8 mouse cellular contexts compared by ENCODE assay signal in genomic region chr10:80047041-80047565, GRCm38 (mm10). TPM values are rescaled to one million over a fixed set of nuclear protein-coding genes. Genes with fewer than 3 reads are reported as not detected.
DNase-seq lines count a peak whose midpoint lies in the region; ATAC-seq lines count a peak whose summit lies in the region.

Gpx4 (plus strand) TSS chr10:80047166.

- no peak within 1 kb of the TSS; the same call in 1 of the 2 replicates for H3K27ac ChIP-seq in lung, embryonic 15.5 days
- H3K27ac ChIP-seq in embryonic facial prominence, embryonic 13.5 days: peak within 1 kb of the TSS; percentile 78
- no peak within 1 kb of the TSS for H3K27ac ChIP-seq in heart, embryonic 15.5 days
- H3K27ac ChIP-seq in midbrain, embryonic 16.5 days (ENCODE audit: low read length): no peak within 1 kb of the TSS

- peaks cover 22% of the 10 kb centered on the region for H3K4me1 ChIP-seq in lung, embryonic 15.5 days
- H3K4me1 ChIP-seq in embryonic facial prominence, embryonic 13.5 days: peaks cover 28% of the 10 kb centered on the region
- H3K4me1 ChIP-seq in heart, embryonic 15.5 days (replicated peaks): peaks cover 29% of the 10 kb centered on the region
- H3K4me1 ChIP-seq in midbrain, embryonic 16.5 days (ENCODE audit: control insufficient read depth, insufficient read depth, low read length): no peaks in the 10 kb centered on the region

- H3K9me3 ChIP-seq in lung, embryonic 15.5 days: no peaks in the 10 kb centered on the region
- H3K9me3 ChIP-seq in embryonic facial prominence, embryonic 13.5 days: no peaks in the 10 kb centered on the region
- no peaks in the 10 kb centered on the region for H3K9me3 ChIP-seq in heart, embryonic 15.5 days (replicated peaks)
- no peaks in the 10 kb centered on the region for H3K9me3 ChIP-seq in midbrain, embryonic 16.5 days (replicated peaks; ENCODE audit: control insufficient read depth, low read length, poor library complexity, severe bottlenecking)

- no peak for ATAC-seq in lung, embryonic 15.5 days (ENCODE audit: borderline replicate concordance, extremely low read depth, low FRiP score, low TSS enrichment)
- no peak for ATAC-seq in embryonic facial prominence, embryonic 13.5 days (ENCODE audit: insufficient number of reproducible peaks, insufficient read depth, low FRiP score, low TSS enrichment, low read depth)
- no peak for ATAC-seq in heart, embryonic 15.5 days (replicated peaks; ENCODE audit: insufficient number of reproducible peaks, insufficient read depth, low FRiP score, low read depth)
- ATAC-seq in midbrain, embryonic 16.5 days: no peak

- H3K36me3 ChIP-seq in lung, embryonic 15.5 days: no peaks in the 10 kb centered on the region
- no peaks in the 10 kb centered on the region for H3K36me3 ChIP-seq in embryonic facial prominence, embryonic 13.5 days
- H3K36me3 ChIP-seq in heart, embryonic 15.5 days: no peaks in the 10 kb centered on the region
- H3K36me3 ChIP-seq in midbrain, embryonic 16.5 days (ENCODE audit: control insufficient read depth, insufficient read depth, low read length): no peaks in the 10 kb centered on the region

- no peak within 1 kb of the TSS for H3K9ac ChIP-seq in lung, embryonic 15.5 days
- peak within 1 kb of the TSS; percentile 36; the same call in 1 of the 2 replicates for H3K9ac ChIP-seq in embryonic facial prominence, embryonic 13.5 days
- no peak within 1 kb of the TSS for H3K9ac ChIP-seq in heart, embryonic 15.5 days
- no peak within 1 kb of the TSS for H3K9ac ChIP-seq in midbrain, embryonic 16.5 days (ENCODE audit: low read depth, low read length)

- WGBS in lung, embryonic 15.5 days: 63% methylated on average over 9 of the region's 9 CpGs
- WGBS in embryonic facial prominence, embryonic 13.5 days: 56% methylated on average over 9 of the region's 9 CpGs
- 63% methylated on average over 9 of the region's 9 CpGs for WGBS in heart, embryonic 15.5 days
- 52% methylated on average over 9 of the region's 9 CpGs for WGBS in midbrain, embryonic 16.5 days

- H3K27me3 ChIP-seq in lung, embryonic 15.5 days: no peaks in the 10 kb centered on the region
- no peaks in the 10 kb centered on the region for H3K27me3 ChIP-seq in embryonic facial prominence, embryonic 13.5 days
- no peaks in the 10 kb centered on the region for H3K27me3 ChIP-seq in heart, embryonic 15.5 days
- no peaks in the 10 kb centered on the region for H3K27me3 ChIP-seq in midbrain, embryonic 16.5 days (ENCODE audit: control insufficient read depth, insufficient read depth, low read depth, low read length)

- H3K4me3 ChIP-seq in lung, embryonic 15.5 days: no peak within 1 kb of the TSS
- H3K4me3 ChIP-seq in embryonic facial prominence, embryonic 13.5 days: no peak within 1 kb of the TSS
- H3K4me3 ChIP-seq in heart, embryonic 15.5 days: no peak within 1 kb of the TSS
- H3K4me3 ChIP-seq in midbrain, embryonic 16.5 days (ENCODE audit: low read depth, low read length): no peak within 1 kb of the TSS

- no peak within 1 kb of the TSS for H3K4me2 ChIP-seq in lung, embryonic 15.5 days
- H3K4me2 ChIP-seq in embryonic facial prominence, embryonic 13.5 days: no peak within 1 kb of the TSS
- H3K4me2 ChIP-seq in heart, embryonic 15.5 days: no peak within 1 kb of the TSS
- no peak within 1 kb of the TSS for H3K4me2 ChIP-seq in midbrain, embryonic 16.5 days (ENCODE audit: low read length)

- no peak for DNase-seq in lung, postnatal 25 days (ENCODE audit: low spot score)
- no peak for DNase-seq in layer of hippocampus, postnatal 36 days
- DNase-seq in embryo, embryonic 10 days (ENCODE audit: low spot score): no peak
- no peak for DNase-seq in lung, postnatal 36 days

RNA-seq across cellular contexts. Expression of gene Gpx4, which starts in this region (rescaled TPM):
- polyA plus RNA-seq in lung, embryonic 15.5 days (2015; fragmentation: Nextera tagmentation; extraction: Ambion mirVana): 523 and 535 TPM in 2 replicates
- 445 and 488 TPM in 2 replicates for polyA plus RNA-seq in embryonic facial prominence, embryonic 13.5 days (2015; fragmentation: Nextera tagmentation; extraction: Ambion mirVana)
- 628 and 658 TPM in 2 replicates for polyA plus RNA-seq in heart, embryonic 15.5 days (2015; fragmentation: Nextera tagmentation; extraction: Ambion mirVana)
- 100 to 1,000 TPM; 445 to 446 TPM for total RNA-seq in layer of hippocampus, postnatal 36 days (2021)
- 509 and 552 TPM in 2 replicates for polyA plus RNA-seq in midbrain, embryonic 16.5 days (2015; fragmentation: Nextera tagmentation; extraction: Ambion mirVana)
